Mouse (Mus musculus) midbrain, embryonic 13.5 days (tissue): Measurements from ENCODE around the gene Mb21d2. TPM values are rescaled to one million over a fixed set of nuclear protein-coding genes. Genes with fewer than 3 reads are reported as not detected.

ENCODE experiments used
- ATAC-seq: fragments of 200-750 bp; cut with Nextera tagmentation; 2 replicates; pipeline ENCODE4 v1.8.0; 2017; ENCODE audit warnings: mild to moderate bottlenecking, moderate TSS enrichment, moderate library complexity
- H3K27ac ChIP-seq: fragments of 300-500 bp; sonication (generic); 2 replicates; pipeline ENCODE4 v1.5.1; 2015; ENCODE audit warnings: inconsistent platforms, mild to moderate bottlenecking, moderate library complexity
- H3K27me3 ChIP-seq: fragments of 300-500 bp; sonication (generic); 2 replicates; pipeline ENCODE4 v1.6.1; 2015; ENCODE audit warnings: mild to moderate bottlenecking, inconsistent platforms
- H3K36me3 ChIP-seq: fragments of 300-500 bp; sonication (generic); 2 replicates; pipeline ENCODE4 v1.6.1; 2015; ENCODE audit warnings: mild to moderate bottlenecking, inconsistent platforms
- H3K4me1 ChIP-seq: fragments of 300-500 bp; sonication (generic); replicated peaks from 2 replicates; pipeline ENCODE4 v1.6.1; 2015; ENCODE audit warnings: inconsistent platforms
- H3K4me2 ChIP-seq: fragments of 300-500 bp; sonication (generic); replicated peaks from 2 replicates; pipeline ENCODE4 v1.6.1; 2015; ENCODE audit warnings: moderate library complexity, mild to moderate bottlenecking, inconsistent platforms
- H3K4me3 ChIP-seq: fragments of 300-500 bp; sonication (generic); replicated peaks from 2 replicates; pipeline ENCODE4 v1.5.1; 2015; ENCODE audit warnings: mild to moderate bottlenecking, inconsistent platforms
- H3K9ac ChIP-seq: fragments of 300-500 bp; sonication (generic); replicated peaks from 2 replicates; pipeline ENCODE4 v1.6.1; 2015; ENCODE audit warnings: mild to moderate bottlenecking, inconsistent platforms
- H3K9me3 ChIP-seq: fragments of 300-500 bp; sonication (generic); 2 replicates; pipeline ENCODE4 v1.6.1; 2016; ENCODE audit warnings: mild to moderate bottlenecking, inconsistent platforms
- WGBS: fragments of 180-500 bp; shearing (Covaris S2); methylation state at CpG from one replicate; pipeline ENCODE4 v1.1.7; 2015; 5-methylcytosine and 5-hydroxymethylcytosine counted together
- polyA plus RNA-seq: library from polyadenylated mRNA; unstranded; fragments of >200 nt; fragmentation: Nextera tagmentation; extraction: Ambion mirVana; gene quantifications from 2 replicates; pipeline ENCODE4 v1.2.1, GENCODE M21; 2015

The Mb21d2 gene
- 8.5 and 9.5 TPM in 2 replicates for polyA plus RNA-seq

GRCm38 (mm10) chr16:28928815-28929685 lies at the start of gene Mb21d2:
Gene Mb21d2, minus strand, starts transcription at chr16:28929673.
- peak within 1 kb of the TSS; percentile 81 for H3K4me2 ChIP-seq
- peak; percentile 66 for ATAC-seq
- H3K9ac ChIP-seq: peak within 1 kb of the TSS; percentile 86
- peaks cover 46% of the 10 kb centered on the region for H3K4me1 ChIP-seq
- under 1% methylated on average over 66 of the region's 73 CpGs for WGBS
- no peaks in the 10 kb centered on the region for H3K9me3 ChIP-seq
- peaks cover 23% of the 10 kb centered on the region for H3K27me3 ChIP-seq
- H3K27ac ChIP-seq: peak within 1 kb of the TSS; percentile 96
- H3K4me3 ChIP-seq: peak within 1 kb of the TSS; percentile 91
- H3K36me3 ChIP-seq: no peaks in the 10 kb centered on the region

GRCm38 (mm10) chr16:28966236-28966635 lies 36.8 kb upstream of the Mb21d2 start:
- H3K27ac ChIP-seq: no peak overlapping the region
- no peak overlapping the region for H3K4me2 ChIP-seq
- ATAC-seq: no peak
- WGBS: 77% methylated on average over 2 of the region's 2 CpGs
- H3K9me3 ChIP-seq: no peaks in the 10 kb centered on the region
- H3K27me3 ChIP-seq: no peaks in the 10 kb centered on the region
- no peaks in the 10 kb centered on the region for H3K4me1 ChIP-seq
- no peak overlapping the region for H3K9ac ChIP-seq
- no peak overlapping the region for H3K4me3 ChIP-seq
- H3K36me3 ChIP-seq: no peaks in the 10 kb centered on the region

- 84% methylated on average over 4 of the region's 4 CpGs for WGBS
- no peak overlapping the region for H3K9ac ChIP-seq
- ATAC-seq: no peak
These were observed 34.6 kb upstream of the Mb21d2 start for GRCm38 (mm10) chr16:28964048-28964447.

GRCm38 (mm10) chr16:28962987-28963386 lies 33.5 kb upstream of the Mb21d2 start:
- H3K27me3 ChIP-seq: no peaks in the 10 kb centered on the region
- no peaks in the 10 kb centered on the region for H3K36me3 ChIP-seq
- H3K9me3 ChIP-seq: no peaks in the 10 kb centered on the region
- H3K4me3 ChIP-seq: no peak overlapping the region
- H3K4me1 ChIP-seq: no peaks in the 10 kb centered on the region
- H3K4me2 ChIP-seq: no peak overlapping the region
- H3K27ac ChIP-seq: no peak overlapping the region
- ATAC-seq: peak; percentile 83
- no peak overlapping the region for H3K9ac ChIP-seq

More at GRCm38 (mm10) chr16:28964048-28964447, 34.6 kb upstream of the Mb21d2 start:
- Histone ChIP-seq H3K9me3 (no peaks in the 10 kb centered on the region), H3K27me3 (no peaks in the 10 kb centered on the region), H3K4me1 (no peaks in the 10 kb centered on the region), H3K27ac (no peak overlapping the region), H3K4me2 (no peak overlapping the region), H3K4me3 (no peak overlapping the region), H3K36me3 (no peaks in the 10 kb centered on the region)

- no peak for ATAC-seq
These were observed 20.3 kb upstream of the Mb21d2 start for GRCm38 (mm10) chr16:28949810-28950209.

GRCm38 (mm10) chr16:28943254-28943653 lies 13.8 kb upstream of the Mb21d2 start:
- ATAC-seq: no peak
- 62% methylated on average over 2 of the region's 2 CpGs for WGBS
- H3K27me3 ChIP-seq: no peaks in the 10 kb centered on the region

More at GRCm38 (mm10) chr16:28949810-28950209, 20.3 kb upstream of the Mb21d2 start:
- H3K9me3 ChIP-seq: no peaks in the 10 kb centered on the region
- WGBS: 72% methylated on average over 5 of the region's 5 CpGs
- H3K9ac ChIP-seq: no peak overlapping the region
- no peaks in the 10 kb centered on the region for H3K4me1 ChIP-seq
- no peak overlapping the region for H3K4me3 ChIP-seq
- H3K27ac ChIP-seq: no peak overlapping the region
- H3K36me3 ChIP-seq: no peaks in the 10 kb centered on the region
- no peaks in the 10 kb centered on the region for H3K27me3 ChIP-seq
- no peak overlapping the region for H3K4me2 ChIP-seq

GRCm38 (mm10) chr16:28936181-28936792 lies 6.8 kb upstream of the Mb21d2 start:
- no peak overlapping the region for H3K4me2 ChIP-seq
- H3K9me3 ChIP-seq: no peaks in the 10 kb centered on the region
- no peak overlapping the region for H3K4me3 ChIP-seq
- no peaks in the 10 kb centered on the region for H3K36me3 ChIP-seq
- ATAC-seq: no peak
- H3K9ac ChIP-seq: no peak overlapping the region
- peaks cover 11% of the 10 kb centered on the region; the same call in 1 of the 2 replicates for H3K27me3 ChIP-seq
- H3K27ac ChIP-seq: no peak overlapping the region
- 71% methylated on average over 7 of the region's 7 CpGs for WGBS
- no peaks in the 10 kb centered on the region for H3K4me1 ChIP-seq

More at GRCm38 (mm10) chr16:28943254-28943653, 13.8 kb upstream of the Mb21d2 start:
- H3K9ac ChIP-seq: no peak overlapping the region
- no peaks in the 10 kb centered on the region for H3K36me3 ChIP-seq
- H3K9me3 ChIP-seq: no peaks in the 10 kb centered on the region
- H3K4me1 ChIP-seq: no peaks in the 10 kb centered on the region
- no peak overlapping the region for H3K4me3 ChIP-seq
- no peak overlapping the region for H3K27ac ChIP-seq
- no peak overlapping the region for H3K4me2 ChIP-seq

GRCm38 (mm10) chr16:28935701-28936100 lies 6.2 kb upstream of the Mb21d2 start:
- H3K27me3 ChIP-seq: peaks cover 17% of the 10 kb centered on the region
- no peaks in the 10 kb centered on the region for H3K9me3 ChIP-seq
- H3K4me2 ChIP-seq: no peak overlapping the region
- no peak overlapping the region for H3K4me3 ChIP-seq
- no peak for ATAC-seq
- no peak overlapping the region for H3K9ac ChIP-seq
- no peaks in the 10 kb centered on the region for H3K36me3 ChIP-seq
- 80% methylated on average over 3 of the region's 3 CpGs for WGBS
- no peak overlapping the region for H3K27ac ChIP-seq
- H3K4me1 ChIP-seq: peaks cover under 1% of the 10 kb centered on the region; the same call in 1 of the 2 replicates

- Histone ChIP-seq H3K36me3 (no peaks in the 10 kb centered on the region), H3K9me3 (no peaks in the 10 kb centered on the region), H3K4me3 (no peak overlapping the region), H3K27ac (no peak overlapping the region), H3K4me1 (peaks cover 28% of the 10 kb centered on the region), H3K9ac (no peak overlapping the region), H3K27me3 (peaks cover 19% of the 10 kb centered on the region), H3K4me2 (no peak overlapping the region)
- WGBS: 59% methylated on average over 2 of the region's 2 CpGs
- no peak for ATAC-seq
These were observed 1.7 kb upstream of the Mb21d2 start for GRCm38 (mm10) chr16:28931213-28931612.

- ATAC-seq: peak; percentile 2; the same call in 1 of the 2 replicates
- H3K27me3 ChIP-seq: peaks cover 19% of the 10 kb centered on the region
- WGBS: 4% methylated on average over 5 of the region's 5 CpGs
- 0 out of 2 replicates have a peak overlapping the region, but pooled peaks have one; percentile 96 for H3K27ac ChIP-seq
- H3K36me3 ChIP-seq: no peaks in the 10 kb centered on the region
- H3K4me2 ChIP-seq: peak overlapping the region; percentile 81
- H3K9me3 ChIP-seq: no peaks in the 10 kb centered on the region
- H3K4me1 ChIP-seq: peaks cover 33% of the 10 kb centered on the region
- peak overlapping the region; percentile 91 for H3K4me3 ChIP-seq
- H3K9ac ChIP-seq: no peak overlapping the region
These were observed 953 bp upstream of the Mb21d2 start for GRCm38 (mm10) chr16:28930426-28930825.

- Histone ChIP-seq H3K27ac (peak overlapping the region; percentile 96), H3K36me3 (no peaks in the 10 kb centered on the region), H3K27me3 (peaks cover 22% of the 10 kb centered on the region), H3K4me2 (peak overlapping the region; percentile 81), H3K4me3 (peak overlapping the region; percentile 91), H3K9me3 (no peaks in the 10 kb centered on the region), H3K4me1 (peaks cover 39% of the 10 kb centered on the region), H3K9ac (peak overlapping the region; percentile 86)
- ATAC-seq: peak; percentile 80
- under 1% methylated on average over 55 of the region's 66 CpGs for WGBS
These were observed 316 bp upstream of the Mb21d2 start for GRCm38 (mm10) chr16:28929686-28930291.

GRCm38 (mm10) chr16:28928466-28928814 lies 1.0 kb downstream of the Mb21d2 start:
- H3K4me1 ChIP-seq: peaks cover 47% of the 10 kb centered on the region
- H3K36me3 ChIP-seq: no peaks in the 10 kb centered on the region
- H3K4me3 ChIP-seq: peak overlapping the region; percentile 91
- WGBS: 0% methylated on average over 10 of the region's 10 CpGs
- H3K9me3 ChIP-seq: no peaks in the 10 kb centered on the region
- H3K27ac ChIP-seq: peak overlapping the region; percentile 96
- ATAC-seq: peak; percentile 44
- H3K9ac ChIP-seq: peak overlapping the region; percentile 86
- H3K4me2 ChIP-seq: peak overlapping the region; percentile 81
- H3K27me3 ChIP-seq: peaks cover 23% of the 10 kb centered on the region
